Mouse (Mus musculus) ovary, adult 18-20 months (tissue): Measurements from ENCODE around the gene Gm21969.

Experiments used
- DNase-seq: peaks from one replicate; pipeline ENCODE4 v3.0.0; 2022; ENCODE audit warnings: low spot score, mixed read lengths

Gm21969 gene

GRCm38 (mm10) chr4:139587370-139587769 is 15.6 kb upstream of the Gm21969 start:
- no peak for DNase-seq

- DNase-seq = no peak
Observed at GRCm38 (mm10) chr4:139587773-139588172, 15.2 kb upstream of the Gm21969 start.

- no peak for DNase-seq
Observed at GRCm38 (mm10) chr4:139589351-139590027, 13.5 kb upstream of the Gm21969 start.

GRCm38 (mm10) chr4:139590446-139590845 is 12.5 kb upstream of the Gm21969 start:
- DNase-seq = no peak

GRCm38 (mm10) chr4:139592895-139593294 is 10.1 kb upstream of the Gm21969 start:
- DNase-seq = no peak

- DNase-seq = no peak
Observed at GRCm38 (mm10) chr4:139593383-139593782, 9.6 kb upstream of the Gm21969 start.

GRCm38 (mm10) chr4:139594062-139594461 is 8.9 kb upstream of the Gm21969 start:
- no peak for DNase-seq

GRCm38 (mm10) chr4:139596715-139597114 is 6.3 kb upstream of the Gm21969 start:
- DNase-seq = no peak

- DNase-seq = no peak
Observed at GRCm38 (mm10) chr4:139597286-139598284, 5.4 kb upstream of the Gm21969 start.

- DNase-seq = no peak
Observed at GRCm38 (mm10) chr4:139598356-139598755, 4.6 kb upstream of the Gm21969 start.

- peak; percentile 78 for DNase-seq
Observed at GRCm38 (mm10) chr4:139598950-139599518, 4.0 kb upstream of the Gm21969 start.

- no peak for DNase-seq
Observed at GRCm38 (mm10) chr4:139601519-139602356, 1.2 kb upstream of the Gm21969 start.

- no peak for DNase-seq
Observed at GRCm38 (mm10) chr4:139605216-139605615, 2.2 kb downstream of the Gm21969 start.

GRCm38 (mm10) chr4:139606732-139607131 is 3.7 kb downstream of the Gm21969 start:
- DNase-seq = no peak

- no peak for DNase-seq
Observed at GRCm38 (mm10) chr4:139608975-139609374, 6.0 kb downstream of the Gm21969 start.

GRCm38 (mm10) chr4:139610954-139611353 is 8.0 kb downstream of the Gm21969 start:
- DNase-seq = no peak

GRCm38 (mm10) chr4:139611542-139611953 is 8.6 kb downstream of the Gm21969 start:
- peak; percentile 28 for DNase-seq

GRCm38 (mm10) chr4:139614524-139615260 is 11.7 kb downstream of the Gm21969 start:
- DNase-seq = no peak

- peak; percentile 38 for DNase-seq
Observed at GRCm38 (mm10) chr4:139616276-139617000, 13.5 kb downstream of the Gm21969 start.

- DNase-seq = no peak
Observed at GRCm38 (mm10) chr4:139617001-139617364, 14.0 kb downstream of the Gm21969 start.
